Comparison of ENCODE assay signal across 8 mouse cellular contexts in the genomic region with DNA sequence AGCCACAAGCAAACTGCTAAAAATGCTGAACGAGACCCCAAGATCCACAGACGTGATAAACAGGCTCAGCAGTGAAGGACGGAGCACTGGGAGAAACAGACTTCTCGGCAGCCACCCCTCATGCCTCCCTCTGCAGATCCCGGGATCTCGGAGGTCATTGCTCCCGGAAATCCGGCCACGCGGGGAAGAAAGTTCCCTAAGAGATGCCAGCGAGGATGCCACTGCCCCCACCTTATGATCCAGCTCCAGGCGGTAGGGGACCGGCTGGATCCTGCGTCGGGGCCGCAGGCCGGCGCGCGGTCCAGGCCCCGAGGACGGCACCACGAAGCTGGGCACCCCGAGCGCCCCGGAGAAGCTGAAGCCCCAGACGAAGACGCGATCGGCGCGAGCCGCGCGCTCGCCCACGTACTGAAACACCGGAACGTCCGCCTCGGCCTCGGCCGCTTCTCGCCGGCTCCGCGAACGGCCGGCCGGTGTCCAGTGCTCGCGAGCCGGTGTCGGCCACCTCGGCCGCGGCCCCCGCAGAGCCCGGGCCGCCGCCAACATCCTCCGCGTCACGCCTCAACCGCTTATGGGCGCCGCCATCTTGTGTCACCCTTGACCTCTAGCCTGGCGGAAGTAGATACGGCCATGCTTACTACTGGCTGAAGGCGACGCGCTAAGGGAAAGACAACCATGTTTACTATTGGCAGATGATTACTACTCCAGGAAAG. TPM values are rescaled to one million over a fixed set of nuclear protein-coding genes. Genes with fewer than 3 reads are reported as not detected.
A peak's percentile ranks its signal among the peaks of the same experiment; 100 is the strongest.
DNase-seq lines count a peak whose midpoint lies in the region; ATAC-seq and TF ChIP-seq lines count a peak whose summit lies in the region.

TSS of gene Rcc1l (minus strand) at position 606 of the 713 bp plus-strand sequence.

- TF ChIP-seq POLR2A in cerebellum, adult 2 months (IDR thresholded peaks at IDR 0.05; ENCODE audit: borderline replicate concordance, insufficient read depth, low read length): 0 out of 2 replicates have a peak, but pooled peaks have one; percentile 30

- no peaks in the 10 kb centered on the region for H3K27me3 ChIP-seq in G1E (ENCODE audit: insufficient read depth, low read length)
- H3K27me3 ChIP-seq in cerebellum, adult 2 months (ENCODE audit: control insufficient read depth, insufficient read depth, low read length): no peaks in the 10 kb centered on the region
- H3K27me3 ChIP-seq in lung, embryonic 16.5 days (ENCODE audit: control insufficient read depth, insufficient read depth, low read depth, low read length): no peaks in the 10 kb centered on the region

- H3K9me3 ChIP-seq in G1E (replicated peaks): no peaks in the 10 kb centered on the region
- no peaks in the 10 kb centered on the region for H3K9me3 ChIP-seq in lung, embryonic 16.5 days (ENCODE audit: control insufficient read depth, low read length)

- DNase-seq in G1E (ENCODE audit: low spot score): peak; percentile 68
- DNase-seq in cerebellum, adult 2 months: peak; percentile 86 to 88
- peak; percentile 87 for DNase-seq in forelimb bud, embryonic 11.5 days (ENCODE audit: low read depth, low spot score)
- DNase-seq in layer of hippocampus, adult 9-10 months (ENCODE audit: low spot score): peak; percentile 77
- peak; percentile 46 for DNase-seq in ovary, postnatal 10 days (ENCODE audit: low spot score)
- peak; percentile 70 to 77 for DNase-seq in thymus, postnatal 10 days (ENCODE audit: low spot score in 2 of 2)

- TF ChIP-seq CTCF in G1E (IDR thresholded peaks at IDR 0.05; ENCODE audit: low read depth, low read length): no peak
- no peak for TF ChIP-seq CTCF in cerebellum, adult 2 months (IDR thresholded peaks at IDR 0.05; ENCODE audit: borderline replicate concordance, insufficient read depth, low read depth, low read length)

- no peak within 1 kb of the TSS for H3K27ac ChIP-seq in cerebellum, adult 2 months (ENCODE audit: insufficient read depth, low read length)
- H3K27ac ChIP-seq in lung, embryonic 16.5 days (ENCODE audit: low read length): peak within 1 kb of the TSS; percentile 80

- peaks cover 50% of the 10 kb centered on the region for H3K4me1 ChIP-seq in G1E (ENCODE audit: insufficient read depth, low read depth, low read length)
- no peaks in the 10 kb centered on the region; the same call in 1 of the 2 replicates for H3K4me1 ChIP-seq in cerebellum, adult 2 months (ENCODE audit: control insufficient read depth, insufficient read depth, low read length)
- peaks cover 10% of the 10 kb centered on the region for H3K4me1 ChIP-seq in lung, embryonic 16.5 days (replicated peaks; ENCODE audit: control insufficient read depth, insufficient read depth, low read length)

- peak; percentile 83 for ATAC-seq in G1E (ENCODE audit: extremely low read depth, insufficient number of reproducible peaks, low FRiP score, poor library complexity, severe bottlenecking)
- peak; percentile 89 to 90 for ATAC-seq in hematopoietic stem cell, adult 5-6 weeks (replicated peaks in 1 of 2; ENCODE audit: insufficient read depth in 1 of 2, low FRiP score in 2 of 2, low TSS enrichment in 1 of 2, low read depth in 1 of 2, poor library complexity in 2 of 2, severe bottlenecking in 2 of 2)
- peak; percentile 91 for ATAC-seq in lung, embryonic 16.5 days (ENCODE audit: low read depth)

- H3K9ac ChIP-seq in lung, embryonic 16.5 days (ENCODE audit: low read length): peak within 1 kb of the TSS; percentile 83

- peaks cover 33% of the 10 kb centered on the region for H3K36me3 ChIP-seq in G1E (replicated peaks)
- no peaks in the 10 kb centered on the region; the same call in 1 of the 2 replicates for H3K36me3 ChIP-seq in lung, embryonic 16.5 days (ENCODE audit: control insufficient read depth, insufficient read depth, low read length)

- under 1% methylated on average over 72 of the region's 72 CpGs for WGBS in cerebellum, adult 2 months
- under 1% methylated on average over 54 of the region's 72 CpGs for WGBS in lung, embryonic 16.5 days

- peak within 1 kb of the TSS; percentile 74 for H3K4me2 ChIP-seq in lung, embryonic 16.5 days (ENCODE audit: low read depth, low read length)

- H3K4me3 ChIP-seq in G1E (ENCODE audit: low read depth, low read length): peak within 1 kb of the TSS; percentile 87
- H3K4me3 ChIP-seq in cerebellum, adult 2 months (replicated peaks; ENCODE audit: insufficient read depth, low read depth, low read length): peak within 1 kb of the TSS; percentile 77
- H3K4me3 ChIP-seq in lung, embryonic 16.5 days (ENCODE audit: low read length): peak within 1 kb of the TSS; percentile 94

RNA-seq across cellular contexts. Expression of gene Rcc1l, which starts in this region (rescaled TPM):
- total RNA-seq in G1E (2014; fragmentation: Nextera tagmentation) (12.6 and 13.6 TPM in 2 replicates), G1E (2017) (9.2 and 9.8 TPM in 2 replicates)
- 16.0 and 17.1 TPM in 2 replicates for polyA plus RNA-seq in G1E (2012)
- 15.7 and 16.5 TPM in 2 replicates for polyA plus RNA-seq in cerebellum, adult 2 months (2012; rRNA removed)
- 8.0 and 9.1 TPM in 2 replicates for total RNA-seq in hematopoietic stem cell, adult 5-6 weeks (2017)
- polyA plus RNA-seq in lung, embryonic 16.5 days (2015; fragmentation: Nextera tagmentation; extraction: Ambion mirVana): 22.5 and 22.8 TPM in 2 replicates
